Mouse (Mus musculus) erythroblast, embryonic 14.5 days (primary cell): ENCODE results near the gene Lipc.

Source experiments
- GATA1 ChIP-seq: IDR thresholded peaks from 2 replicates; pipeline ENCODE4 v1.6.1; 2012; ENCODE audit warnings: low read length, inconsistent platforms, mixed read lengths
- TAL1 ChIP-seq: IDR thresholded peaks from 3 replicates; pipeline ENCODE4 v1.6.1; 2012; ENCODE audit warnings: low read length, inconsistent platforms, mixed read lengths

DNA sequence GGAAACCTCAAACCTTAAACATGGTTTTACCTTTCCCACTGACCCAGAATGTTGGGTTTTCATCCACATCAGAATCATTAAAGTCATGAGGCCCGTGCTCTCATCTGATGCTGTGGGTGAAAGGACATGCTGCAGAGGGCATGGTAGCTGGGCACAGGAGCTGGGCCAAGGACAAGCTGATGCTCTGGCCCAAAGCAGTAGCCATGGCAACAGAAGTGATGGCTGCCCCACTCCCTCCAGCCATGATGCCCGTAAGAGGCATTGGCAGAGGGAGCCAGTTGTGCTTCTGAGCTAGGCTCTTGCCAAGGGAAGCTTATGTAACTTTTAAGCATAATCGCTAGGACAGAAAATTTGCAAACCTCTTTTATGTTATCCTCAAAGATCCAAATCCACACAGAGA is 2.2 kb upstream of the Lipc start:
- TF ChIP-seq GATA1 (no peak), TAL1 (no peak; the same call in 2 of the 3 replicates)
